Mouse (Mus musculus) WW6 (cell line): Measurements from ENCODE around the gene Supt16.

Experiments used
- DNase-seq: peaks from one replicate; pipeline ENCODE4 v3.0.0-alpha.2; 2013; ENCODE audit warnings: low read depth, low spot score

Gene Supt16

GRCm38 (mm10) chr14:52146540-52146939 lies 50.7 kb downstream of the Supt16 start:
- DNase-seq, result no peak

GRCm38 (mm10) chr14:52144165-52144564 lies 53.1 kb downstream of the Supt16 start:
- DNase-seq, result no peak

- DNase-seq, result no peak
These were observed 55.6 kb downstream of the Supt16 start for GRCm38 (mm10) chr14:52141445-52142127.

GRCm38 (mm10) chr14:52140577-52141444 lies 56.4 kb downstream of the Supt16 start:
- DNase-seq, result no peak

- no peak for DNase-seq
These were observed 63.6 kb downstream of the Supt16 start for GRCm38 (mm10) chr14:52133584-52133983.

GRCm38 (mm10) chr14:52124636-52125035 lies 72.6 kb downstream of the Supt16 start:
- DNase-seq, result no peak

GRCm38 (mm10) chr14:52123918-52124317 lies 73.3 kb downstream of the Supt16 start:
- no peak for DNase-seq

GRCm38 (mm10) chr14:52120169-52120568 lies 77.0 kb downstream of the Supt16 start:
- no peak for DNase-seq

- DNase-seq, result no peak
These were observed 78.2 kb downstream of the Supt16 start for GRCm38 (mm10) chr14:52118823-52119608.

- DNase-seq, result no peak
These were observed 78.8 kb downstream of the Supt16 start for GRCm38 (mm10) chr14:52118456-52118822.

- no peak for DNase-seq
These were observed 80.0 kb downstream of the Supt16 start for GRCm38 (mm10) chr14:52117241-52117640.

GRCm38 (mm10) chr14:52114101-52114500 lies 83.1 kb downstream of the Supt16 start:
- DNase-seq, result no peak
